17 mouse cellular contexts compared by ENCODE assay signal in the genomic region with DNA sequence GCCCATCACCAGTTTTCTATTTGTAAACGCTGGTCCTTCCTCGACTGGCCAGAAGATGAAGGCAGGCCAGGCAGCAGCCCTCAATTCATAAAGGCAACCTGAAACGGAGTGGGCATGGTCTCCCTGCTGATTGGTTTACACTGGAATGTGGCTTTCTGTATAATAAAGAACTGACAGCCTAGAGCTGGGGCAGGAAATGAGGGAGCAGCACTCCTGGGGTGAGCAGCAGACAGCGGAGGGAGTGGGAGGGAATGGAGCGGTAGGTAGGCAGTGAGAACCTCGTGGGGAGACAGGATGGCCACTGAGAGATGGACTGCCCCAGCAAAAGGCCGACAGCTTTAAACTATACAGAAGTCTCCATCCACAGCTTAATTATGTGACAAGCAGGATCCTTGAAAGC. TPM values are rescaled to one million over a fixed set of nuclear protein-coding genes. Genes with fewer than 3 reads are reported as not detected.
A peak's percentile ranks its signal among the peaks of the same experiment; 100 is the strongest.
DNase-seq lines count a peak whose midpoint lies in the region; ATAC-seq and TF ChIP-seq lines count a peak whose summit lies in the region.
"Had no signal": no experiment of that assay in that cellular context is flagged by ENCODE, and none has a peak within 500 bp of the region (broad histone marks: within the 10 kb centered on the region; RNA-seq: fewer than 3 reads in every experiment).

No protein-coding gene starts in this region.

- no peak overlapping the region for H3K4me3 ChIP-seq in kidney, embryonic 14.5 days (ENCODE audit: low read length)
- no peak overlapping the region for H3K4me3 ChIP-seq in gastrocnemius, adult 2 months
- H3K4me3 ChIP-seq: embryonic facial prominence, embryonic 12.5 days had no signal

- POLR2A ChIA-PET in Patski (lab: Charles Lee), result interaction anchor here (2.0 kb wide), 1 partner anchor 13 kb away, joined by 7 read pairs; a partner anchor contains a TSS

- TF ChIP-seq CTCF in Patski (IDR thresholded peaks at IDR 0.05), result no peak
- TF ChIP-seq CTCF in gastrocnemius, adult 2 months (IDR thresholded peaks at IDR 0.05), result no peak

- in situ Hi-C loops in Patski (cut with MboI; ENCODE audit: low pct_unique_long_range_greater_than_20kb), result no loop called here

- ATAC-seq in kidney, embryonic 14.5 days (ENCODE audit: low FRiP score, low TSS enrichment), result no peak
- peak; percentile 16 for ATAC-seq in Patski

- DNase-seq in kidney, adult 18-20 months, result peak; percentile 26
- DNase-seq in Patski (ENCODE audit: low read depth, low spot score) (no peak), ZHBTc4 (ENCODE audit: low read depth, low spot score) (peak; percentile 49)
- DNase-seq in kidney, postnatal 10 days, result peak; percentile 35
- DNase-seq in gastrocnemius, adult 2 months, result no peak
- DNase-seq in gastrocnemius, postnatal 10 days, result no peak
- DNase-seq: cerebellum, adult 11-12 months; cerebellum, postnatal 10 days; gastrocnemius, postnatal 14 days; heart, adult 11 months; left cerebral cortex, postnatal 4 days; lung, postnatal 10 days; midbrain, embryonic 14.5 days; thymus, postnatal 36 days had no signal

- H3K4me2 ChIP-seq in kidney, embryonic 14.5 days (replicated peaks; ENCODE audit: low read depth, low read length), result no peak overlapping the region
- H3K4me2 ChIP-seq: embryonic facial prominence, embryonic 12.5 days; heart, embryonic 11.5 days had no signal

- intact Hi-C loops in gastrocnemius, adult 2 months (cut with DNase I), result no loop called here

- H3K27me3 ChIP-seq in kidney, embryonic 14.5 days (ENCODE audit: control insufficient read depth, insufficient read depth, low read length), result no peaks in the 10 kb centered on the region
- H3K27me3 ChIP-seq in Patski, result no peaks in the 10 kb centered on the region
- H3K27me3 ChIP-seq: embryonic facial prominence, embryonic 12.5 days had no signal

- no peak overlapping the region for H3K9ac ChIP-seq in kidney, embryonic 14.5 days (ENCODE audit: low read depth, low read length)
- H3K9ac ChIP-seq: embryonic facial prominence, embryonic 12.5 days had no signal

- 63% methylated on average over 7 of the region's 7 CpGs for WGBS in kidney, embryonic 14.5 days

- H3K36me3 ChIP-seq in kidney, embryonic 14.5 days (ENCODE audit: control insufficient read depth, insufficient read depth, low read length), result peaks cover 94% of the 10 kb centered on the region

- H3K27ac ChIP-seq in kidney, embryonic 14.5 days (ENCODE audit: low read depth, low read length), result no peak overlapping the region
- no peak overlapping the region for H3K27ac ChIP-seq in gastrocnemius, adult 2 months
- H3K27ac ChIP-seq: embryonic facial prominence, embryonic 12.5 days had no signal

- CTCF ChIA-PET in Patski (lab: Charles Lee), result interaction anchor here (1.1 to 2.4 kb wide), 6 partner anchors 9 to 97 kb away, joined by 3 to 8 read pairs (median 5); no protein-coding TSS in a partner anchor

- no peaks in the 10 kb centered on the region for H3K9me3 ChIP-seq in kidney, embryonic 14.5 days (ENCODE audit: control insufficient read depth, low read length)
- H3K9me3 ChIP-seq: embryonic facial prominence, embryonic 12.5 days had no signal

- no peaks in the 10 kb centered on the region for H3K4me1 ChIP-seq in kidney, embryonic 14.5 days (ENCODE audit: control insufficient read depth, insufficient read depth, low read length)
- H3K4me1 ChIP-seq: embryonic facial prominence, embryonic 12.5 days had no signal

RNA-seq across cellular contexts. Expression of a gene that starts 14.0 kb away (rescaled TPM):
- 35.4 and 68.4 TPM in 2 replicates for polyA plus RNA-seq in kidney, embryonic 14.5 days (2014; fragmentation: Nextera tagmentation; extraction: Ambion mirVana)
- polyA plus RNA-seq in Patski (2021), result 200 TPM
- total RNA-seq in gastrocnemius, adult 2 months (2021), result 100 to 1,000 TPM in 1 of 2 experiments, 10 to 100 TPM in 1; 76.6 to 103 TPM
- total RNA-seq in gastrocnemius, postnatal 10 days (2021), result 10 to 100 TPM; 30.0 to 37.7 TPM

RNA-seq across cellular contexts. Expression of a gene that starts 55.9 kb away (rescaled TPM):
- 17.7 and 21.9 TPM in 2 replicates for polyA plus RNA-seq in kidney, embryonic 14.5 days (2014; fragmentation: Nextera tagmentation; extraction: Ambion mirVana)
- 16.7 TPM for polyA plus RNA-seq in Patski (2021)
- total RNA-seq in gastrocnemius, adult 2 months (2021), result 1 to 10 TPM; 3.0 to 4.4 TPM
- total RNA-seq in gastrocnemius, postnatal 10 days (2021), result 1 to 10 TPM; 6.6 to 8.4 TPM

Comparison
In these comparisons a context has a peak if more than half of its experiments do, and no peak if none do; other contexts are left out.
1. DNase-seq: peak in kidney, adult 18-20 months (single experiment), ZHBTc4 (single experiment) and kidney, postnatal 10 days (single experiment); none in Patski (single experiment), gastrocnemius, adult 2 months (single experiment) and gastrocnemius, postnatal 10 days (single experiment).